Mouse (Mus musculus): ENCODE results near the gene Kcnma1. TPM values are rescaled to one million over a fixed set of nuclear protein-coding genes. Genes with fewer than 3 reads are reported as not detected.

Kcnma1 gene
- total RNA-seq, 2 experiments from 2014 or later: 26.6 to 32.2 TPM

DNA sequence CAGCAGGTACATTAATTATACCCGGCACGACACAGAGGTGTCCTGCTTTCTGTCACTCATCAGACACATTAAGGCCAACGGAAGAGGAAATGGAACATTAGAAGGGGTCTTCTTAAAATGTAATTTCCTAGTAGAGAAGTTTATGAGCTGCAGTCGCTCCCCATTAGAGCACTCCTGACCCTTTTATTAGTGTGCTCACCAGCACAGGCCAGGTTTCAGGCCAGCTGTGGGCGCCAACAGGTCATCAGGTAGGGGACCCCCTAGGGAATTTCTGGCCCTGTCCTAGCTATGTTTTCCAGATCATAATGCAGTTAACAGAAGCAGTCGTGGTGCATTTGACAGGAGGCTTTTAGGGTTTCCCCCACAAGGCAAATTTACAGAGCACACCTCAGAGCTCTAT lies 472.2 kb downstream of the Kcnma1 start:
- DNase-seq (ENCODE audit: low spot score in 2 of 2): no peak

DNA sequence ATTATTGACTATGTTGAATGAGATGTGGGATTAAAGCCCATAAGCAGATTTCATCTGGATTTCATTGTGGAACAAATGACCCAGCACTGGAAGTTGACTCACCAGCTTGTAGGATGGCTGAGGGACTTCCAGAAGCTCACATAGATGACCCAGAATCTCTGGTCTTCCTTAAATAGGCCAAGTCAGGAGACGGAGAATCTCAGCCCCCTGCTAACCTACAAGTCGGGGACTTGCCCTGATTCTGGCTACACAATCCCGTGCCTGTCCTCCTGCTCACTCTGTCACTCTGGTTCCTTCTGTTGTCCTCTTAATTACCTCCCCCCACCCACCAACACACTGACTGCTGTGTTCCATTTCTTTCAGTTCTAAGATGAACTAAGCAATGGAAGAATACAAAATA lies 474.7 kb downstream of the Kcnma1 start:
- no peak for DNase-seq (ENCODE audit: low spot score in 2 of 2)

DNA sequence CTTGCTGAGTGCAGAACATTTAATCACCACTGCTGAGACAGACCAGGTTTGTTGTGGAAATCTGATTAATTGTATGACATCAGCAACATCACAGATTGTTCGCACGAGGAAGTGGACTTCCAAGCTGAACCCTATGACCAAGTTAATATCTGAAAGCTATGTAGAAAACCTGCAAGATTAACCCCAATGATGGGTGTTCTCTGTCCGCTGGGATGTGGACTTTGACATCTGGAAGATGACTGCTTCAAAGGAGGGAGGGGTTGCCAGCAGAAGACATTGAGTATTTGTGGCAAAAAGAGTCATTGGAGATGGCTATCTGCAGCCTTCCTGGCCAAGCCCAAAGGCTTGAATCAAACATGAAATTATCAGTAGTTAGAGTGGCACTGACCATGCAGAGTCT lies 480.9 kb downstream of the Kcnma1 start:
- no peak for DNase-seq (ENCODE audit: low spot score in 2 of 2)

DNA sequence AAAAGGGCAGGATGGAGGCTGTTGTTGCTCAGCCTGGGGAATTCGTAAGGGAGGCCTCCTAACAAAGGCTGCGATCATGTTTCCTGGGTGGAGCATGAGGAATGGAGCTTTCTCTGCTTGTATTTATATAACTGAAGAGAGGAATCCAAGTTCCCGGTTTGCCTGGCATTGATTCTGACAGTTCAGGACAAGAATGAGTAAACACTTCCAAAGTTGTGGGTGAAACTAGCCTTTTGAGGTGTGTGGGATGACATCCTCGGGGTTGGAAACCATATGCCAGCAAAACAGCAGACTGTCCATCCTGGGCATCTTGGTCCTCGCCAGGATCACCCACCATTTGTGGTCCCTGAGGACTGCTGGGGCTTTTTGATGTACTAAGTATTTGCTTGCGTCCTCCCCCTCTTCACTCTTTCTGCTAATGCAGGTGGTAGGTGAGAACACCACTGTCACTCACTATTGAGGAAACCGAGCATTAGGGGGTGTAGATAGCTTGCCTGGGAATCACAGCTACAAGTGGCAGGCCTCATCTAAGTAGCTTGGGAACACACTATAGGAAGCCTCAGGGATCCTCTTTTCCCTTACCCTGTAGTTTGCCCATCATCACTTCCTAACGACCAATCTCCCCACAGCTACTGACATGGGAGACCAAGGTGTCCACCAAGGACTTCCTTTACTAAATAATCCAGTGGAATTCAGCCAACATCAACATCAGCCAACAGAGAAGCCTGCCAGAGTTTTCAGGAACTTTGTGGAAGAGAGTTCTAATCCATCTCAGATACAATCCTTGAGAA lies 482.4 kb downstream of the Kcnma1 start:
- no peak for DNase-seq (ENCODE audit: low spot score in 2 of 2)

DNA sequence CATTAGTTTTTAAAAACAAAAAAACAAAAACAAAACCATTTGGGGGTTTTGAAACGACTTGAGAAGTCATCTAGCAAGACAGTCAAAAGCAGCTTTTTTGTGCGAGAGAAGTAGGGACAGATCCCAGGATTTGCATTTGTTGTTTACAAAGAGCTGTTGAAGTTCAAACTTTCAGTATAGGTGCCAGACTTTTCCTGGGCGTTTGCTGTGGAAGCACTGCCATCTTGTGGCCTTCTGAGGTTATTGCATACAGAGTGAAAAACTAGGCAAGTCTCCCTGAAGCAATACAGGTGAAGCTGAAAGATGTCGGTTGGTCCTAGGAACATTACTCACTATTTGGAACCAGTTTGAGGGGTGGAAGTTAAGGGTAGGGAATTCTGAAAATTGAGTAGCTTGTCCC lies 484.6 kb downstream of the Kcnma1 start:
- peak in 1 of 2 experiments; percentile 46 for DNase-seq (ENCODE audit: low spot score in 2 of 2)

DNA sequence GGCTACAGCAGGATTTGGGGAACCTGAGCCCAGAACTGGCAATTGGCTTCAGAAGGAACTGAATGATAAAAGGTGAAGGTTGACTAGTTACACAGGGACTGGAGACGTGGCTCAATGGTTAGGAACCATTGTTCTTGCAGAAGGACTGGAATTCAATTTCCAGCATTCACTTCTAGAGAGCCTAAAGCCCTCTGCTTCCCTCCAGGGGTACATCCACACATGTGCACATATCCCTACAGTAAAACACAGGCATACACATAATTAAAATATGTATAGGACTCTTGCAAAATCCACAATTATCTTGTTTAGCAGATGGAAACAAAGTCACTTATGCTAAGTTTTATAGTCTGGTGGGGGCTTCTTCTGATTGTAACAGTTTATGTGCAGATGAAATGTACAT lies 485.1 kb downstream of the Kcnma1 start:
- no peak for DNase-seq (ENCODE audit: low spot score in 2 of 2)

DNA sequence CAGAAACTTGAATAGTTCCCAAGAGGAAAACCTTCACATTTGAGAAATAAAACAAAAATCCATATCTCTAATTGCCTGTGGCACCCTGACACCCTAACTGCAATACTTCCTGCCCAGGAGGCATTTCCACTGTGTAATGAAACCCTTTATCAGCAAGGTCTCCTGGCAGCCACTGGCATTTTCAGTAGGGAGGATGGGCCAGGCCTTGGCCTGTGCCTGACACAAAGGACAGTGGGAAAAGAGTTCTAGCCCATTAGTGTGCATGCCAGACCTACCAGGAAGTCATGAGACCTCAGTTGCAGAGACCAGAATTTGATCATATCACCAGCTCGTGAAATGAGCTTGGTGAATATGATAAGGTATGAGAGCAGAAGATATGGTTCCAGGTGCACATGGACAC lies 488.4 kb downstream of the Kcnma1 start:
- no peak for DNase-seq (ENCODE audit: low spot score in 2 of 2)

DNA sequence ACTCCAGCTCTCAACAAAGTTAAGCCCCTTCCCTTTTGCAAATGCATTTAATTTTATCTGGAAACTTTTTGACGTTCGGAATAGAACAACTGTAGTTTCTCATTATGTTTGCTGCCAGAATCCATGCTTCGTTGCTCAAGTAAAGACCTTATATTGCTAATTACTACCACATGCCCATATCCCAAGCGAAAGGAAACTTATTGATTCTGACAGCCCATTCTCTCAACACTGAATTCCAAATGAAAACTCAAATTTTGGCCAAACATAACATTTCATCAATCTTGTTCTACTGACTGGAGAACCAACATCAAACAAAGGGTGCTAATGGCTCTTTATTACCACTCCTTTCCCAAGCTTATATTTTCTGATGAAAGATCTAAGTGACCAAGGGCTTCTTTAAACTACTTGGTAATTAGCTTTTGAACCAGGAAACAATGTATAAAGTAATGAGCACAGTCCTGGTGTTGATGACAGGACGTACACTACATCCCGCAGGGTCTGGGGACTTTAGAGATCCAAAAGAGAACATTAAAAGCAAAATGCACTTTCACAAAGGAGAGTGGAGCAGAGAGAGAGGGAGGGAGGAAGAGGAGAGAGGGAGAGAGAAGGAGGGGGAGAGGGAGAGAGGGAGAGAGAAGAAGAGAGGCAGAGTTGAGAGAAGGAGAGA lies 490.3 kb downstream of the Kcnma1 start:
- DNase-seq (ENCODE audit: low spot score in 2 of 2): no peak

DNA sequence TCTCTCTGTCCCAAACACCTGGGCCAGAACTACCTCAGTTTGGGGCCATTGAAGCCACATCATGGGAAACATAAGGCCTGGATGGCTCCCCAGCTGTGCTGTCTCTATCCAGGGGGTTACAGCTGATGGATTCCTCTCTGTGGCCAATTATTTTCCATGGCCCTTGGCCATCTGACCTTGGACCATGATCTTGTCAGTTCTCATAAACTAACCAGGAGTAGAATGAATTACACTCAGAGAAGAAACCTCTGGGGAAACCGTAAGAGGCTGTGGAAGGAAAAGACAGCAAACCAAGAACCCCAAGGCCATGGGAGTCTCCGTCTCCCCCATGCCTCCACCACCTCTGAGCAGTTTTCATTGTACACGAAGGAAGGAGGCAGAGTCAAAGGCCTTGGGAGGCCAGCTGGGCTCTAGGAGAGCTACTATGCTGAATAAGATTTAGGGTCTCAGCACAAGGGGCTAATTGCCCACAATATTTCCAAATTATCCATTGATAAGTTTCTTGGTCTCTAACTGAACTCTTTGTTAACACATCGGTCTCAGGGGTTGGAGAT lies 491.6 kb downstream of the Kcnma1 start:
- peak in 1 of 2 experiments; percentile 19 for DNase-seq (ENCODE audit: low spot score in 2 of 2)

DNA sequence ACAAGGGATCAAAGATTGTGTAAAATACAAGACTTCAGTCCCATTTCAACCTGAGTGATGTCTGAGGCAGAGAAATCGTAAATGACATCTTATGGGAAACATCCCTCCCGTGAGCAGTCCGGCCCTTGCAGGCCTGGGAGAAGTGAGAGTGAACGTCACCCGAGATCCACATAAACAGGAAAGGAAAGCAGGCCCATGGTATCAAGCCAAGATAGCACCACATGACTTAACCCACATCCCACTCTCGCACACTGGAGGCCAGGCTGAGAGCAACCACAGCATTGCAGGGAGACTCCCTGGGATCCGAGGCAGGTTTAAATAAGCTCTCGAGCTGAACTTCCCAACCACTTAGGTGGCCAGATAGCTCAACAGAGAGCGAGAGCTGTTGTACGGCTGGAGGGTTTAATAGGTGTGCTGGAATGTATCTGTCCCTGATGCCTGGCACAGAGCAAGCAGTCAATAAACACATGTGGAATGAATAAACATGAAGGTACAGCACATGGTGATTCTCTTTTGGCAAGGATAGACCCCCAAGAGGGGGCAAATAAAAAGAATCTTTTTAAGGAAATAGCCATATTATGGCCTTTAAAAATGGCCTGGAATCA lies 493.1 kb downstream of the Kcnma1 start:
- no peak for DNase-seq (ENCODE audit: low spot score in 2 of 2)

DNA sequence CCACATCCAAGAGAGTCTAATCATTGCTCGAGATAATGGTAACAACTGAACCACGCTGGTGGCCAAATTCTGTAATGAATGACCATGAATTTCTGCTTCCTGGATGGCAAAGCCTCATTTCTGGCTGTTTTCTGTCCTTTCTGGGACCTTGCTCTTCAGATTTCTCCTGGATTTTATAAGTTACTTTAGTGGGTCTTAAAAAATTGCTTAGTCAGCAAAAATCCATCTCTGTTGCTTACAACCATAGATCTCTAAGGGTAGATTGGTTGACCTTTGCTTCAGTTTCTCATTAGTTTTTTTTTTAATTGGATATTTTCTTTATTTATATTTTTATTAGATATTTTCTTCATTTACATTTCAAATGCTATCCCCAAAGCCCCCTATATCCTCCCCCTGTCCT lies 496.9 kb downstream of the Kcnma1 start:
- no peak for DNase-seq (ENCODE audit: low spot score in 2 of 2)

DNA sequence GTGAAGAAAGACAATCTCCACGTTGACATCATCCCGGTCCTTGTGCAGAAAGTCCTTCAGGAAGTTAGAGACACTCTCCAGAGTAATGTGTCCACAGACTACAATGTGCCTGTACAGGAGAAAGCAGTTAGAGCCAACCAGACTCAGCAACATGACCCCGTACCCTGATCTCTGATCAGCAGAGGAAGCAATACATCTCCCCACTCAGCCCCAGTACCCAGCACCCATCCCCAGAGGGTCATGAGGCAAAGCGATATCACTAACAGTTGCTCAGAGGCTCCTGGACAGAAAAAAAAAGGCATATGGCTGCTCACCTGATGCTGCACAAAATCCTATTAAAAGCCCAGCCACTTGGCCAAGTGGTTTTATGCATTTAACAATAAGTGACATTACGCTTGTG lies 504.5 kb downstream of the Kcnma1 start:
- no peak for DNase-seq (ENCODE audit: low spot score in 2 of 2)

DNA sequence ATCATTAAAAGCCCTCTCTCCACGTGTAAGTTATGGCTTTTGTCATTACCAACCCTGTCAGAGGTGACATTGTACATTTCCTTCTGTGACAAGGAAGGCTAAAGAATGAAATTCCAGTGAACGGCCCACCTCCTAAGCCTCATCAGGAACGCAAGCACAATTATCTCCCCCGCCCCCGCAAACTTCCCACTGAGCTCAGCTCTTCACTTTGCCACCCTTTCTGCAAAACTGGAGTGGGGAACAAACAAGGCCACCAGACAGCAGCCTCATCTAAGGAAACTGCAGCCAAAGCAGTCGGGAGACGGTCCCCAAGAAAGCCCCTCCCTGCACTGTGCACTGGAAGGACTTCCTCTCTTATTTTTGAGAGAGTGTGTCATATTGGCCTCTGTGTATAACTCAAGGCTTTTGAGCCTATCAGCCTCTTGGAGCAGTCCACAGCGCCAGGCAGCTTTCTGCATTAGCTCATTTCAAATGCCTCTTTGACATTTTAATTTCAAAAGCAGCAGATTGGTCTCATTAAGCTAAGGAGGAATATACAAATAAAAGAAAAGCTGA lies 512.0 kb downstream of the Kcnma1 start:
- DNase-seq (ENCODE audit: low spot score in 2 of 2): no peak

DNA sequence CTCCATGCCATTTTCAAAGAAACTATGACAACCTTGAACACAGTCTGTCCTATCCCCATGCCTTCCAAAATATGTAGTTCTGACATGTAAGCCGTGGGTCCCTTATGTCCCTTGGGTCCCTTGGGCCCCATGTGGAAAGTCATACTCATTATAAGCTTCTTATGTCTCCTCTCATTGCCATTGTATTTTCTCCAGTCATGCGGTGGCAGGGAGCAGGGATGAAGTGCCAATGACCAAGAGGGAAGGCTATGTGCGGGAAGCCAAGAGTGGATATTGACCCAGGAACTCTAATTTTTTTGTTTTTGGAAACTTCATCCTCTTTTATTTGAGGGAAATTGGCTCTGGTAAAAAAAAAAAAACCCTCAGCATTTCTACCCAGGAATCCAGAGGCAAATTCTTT lies 517.5 kb downstream of the Kcnma1 start:
- no peak for DNase-seq (ENCODE audit: low spot score in 2 of 2)

DNA sequence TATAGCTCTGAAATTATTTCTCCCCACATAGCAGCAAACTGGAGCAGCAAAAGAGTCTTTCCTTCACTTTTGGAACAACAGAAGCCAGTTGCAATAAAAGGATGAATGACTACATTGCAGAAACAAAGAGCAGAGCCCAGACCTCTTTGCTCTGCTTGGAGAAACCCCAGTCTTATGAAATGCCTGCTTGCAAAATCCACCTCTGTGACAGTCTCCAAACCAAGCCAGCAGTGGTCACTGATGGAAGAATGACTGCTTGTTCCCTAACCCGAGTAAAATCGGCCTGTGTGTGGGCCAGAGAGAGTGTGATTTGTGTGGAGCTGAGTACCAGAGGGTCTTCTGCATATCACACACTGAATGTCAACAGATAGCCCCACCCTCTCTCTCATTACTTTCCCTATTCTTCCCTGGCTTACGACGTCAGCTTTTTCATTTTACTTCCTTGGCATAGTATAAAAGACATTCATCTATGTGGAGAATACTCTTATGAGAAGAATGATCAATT lies 518.0 kb downstream of the Kcnma1 start:
- no peak for DNase-seq (ENCODE audit: low spot score in 2 of 2)

DNA sequence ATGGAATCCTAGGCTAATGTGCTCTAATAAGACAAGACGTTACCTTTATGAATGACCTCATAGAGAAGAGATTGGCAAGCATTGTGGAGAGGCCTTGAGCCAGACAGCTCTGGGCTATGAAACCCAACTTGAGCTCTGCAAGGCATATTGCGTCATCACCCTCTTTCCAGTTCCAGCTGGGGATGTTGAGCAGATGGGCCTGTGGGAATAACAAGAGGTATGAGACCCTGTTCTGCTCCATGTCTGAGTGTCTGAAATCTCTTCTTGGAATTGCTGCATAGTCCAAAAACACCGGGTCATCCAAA lies 519.8 kb downstream of the Kcnma1 start:
- DNase-seq (ENCODE audit: low spot score in 2 of 2): peak in 1 of 2 experiments; percentile 19

DNA sequence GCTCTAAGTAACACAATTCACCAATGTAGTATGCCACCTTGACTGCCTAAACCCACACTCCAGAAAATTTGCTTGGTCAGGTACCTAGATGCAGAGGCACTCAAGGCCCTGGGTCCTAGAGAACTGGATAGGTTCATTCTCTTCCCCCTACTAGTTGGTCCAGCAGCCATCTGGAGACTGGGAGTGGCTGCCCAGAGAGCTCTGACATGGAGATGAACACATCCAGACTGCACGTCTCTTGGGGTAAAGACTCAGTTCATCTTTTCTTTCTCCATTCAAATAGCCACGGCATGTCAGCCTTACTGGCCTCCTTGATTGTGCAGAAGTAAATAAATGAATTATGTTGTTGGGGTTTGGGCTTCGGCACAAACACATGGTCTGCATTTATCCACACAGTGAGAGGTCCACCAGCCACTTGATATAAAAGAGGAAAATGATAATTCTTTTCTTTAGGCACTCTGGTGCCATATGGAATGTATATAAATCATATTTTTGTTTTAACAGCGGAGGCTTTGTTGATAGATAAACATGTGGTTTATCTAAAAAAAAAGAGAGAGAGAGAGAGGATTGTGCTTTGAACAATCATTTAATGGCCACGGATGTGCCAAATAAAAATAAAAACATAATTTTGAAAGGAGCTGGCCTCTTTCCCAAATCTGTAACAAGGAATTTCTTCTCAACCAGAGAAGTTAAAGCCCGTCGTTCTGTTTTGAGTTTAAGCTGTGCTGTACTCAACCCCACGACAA lies 520.4 kb downstream of the Kcnma1 start:
- DNase-seq (ENCODE audit: low spot score in 2 of 2): no peak

DNA sequence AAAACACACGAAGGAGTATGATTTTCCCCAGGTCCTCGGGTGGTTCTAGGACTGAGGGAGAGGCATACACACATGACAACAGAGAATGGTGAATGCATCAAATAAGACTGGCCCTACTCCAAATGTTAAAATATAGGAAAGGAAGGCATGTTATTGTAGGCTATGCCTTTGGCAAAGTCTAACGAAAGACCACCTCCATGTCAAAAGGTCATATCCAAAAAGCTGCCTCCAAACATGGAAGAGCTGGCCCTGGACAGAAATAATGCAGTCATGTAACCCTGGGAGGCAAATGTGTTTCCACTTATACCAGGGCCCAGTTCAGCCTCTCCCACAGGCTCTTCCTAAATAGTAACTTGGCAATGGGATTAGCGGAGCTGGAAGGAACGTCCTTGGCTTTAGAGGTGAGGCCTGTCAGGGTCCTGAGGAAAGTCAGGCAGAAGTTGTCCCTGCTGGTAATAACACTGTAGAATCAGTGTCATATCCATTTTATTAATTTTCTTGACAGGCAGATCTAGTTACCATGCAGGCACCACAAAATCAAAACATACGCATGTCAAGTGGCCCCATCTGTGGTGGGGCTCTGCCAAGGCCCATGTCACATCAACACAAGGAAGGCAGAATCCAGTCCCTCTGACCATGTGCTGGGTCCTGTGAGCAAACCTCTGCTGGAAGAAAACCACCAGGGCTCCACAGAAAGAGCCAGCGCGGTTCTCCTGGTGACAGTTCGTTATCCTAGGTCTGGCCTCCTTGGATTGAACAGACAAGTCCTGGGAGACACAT lies 521.5 kb downstream of the Kcnma1 start:
- DNase-seq (ENCODE audit: low spot score in 2 of 2): no peak

DNA sequence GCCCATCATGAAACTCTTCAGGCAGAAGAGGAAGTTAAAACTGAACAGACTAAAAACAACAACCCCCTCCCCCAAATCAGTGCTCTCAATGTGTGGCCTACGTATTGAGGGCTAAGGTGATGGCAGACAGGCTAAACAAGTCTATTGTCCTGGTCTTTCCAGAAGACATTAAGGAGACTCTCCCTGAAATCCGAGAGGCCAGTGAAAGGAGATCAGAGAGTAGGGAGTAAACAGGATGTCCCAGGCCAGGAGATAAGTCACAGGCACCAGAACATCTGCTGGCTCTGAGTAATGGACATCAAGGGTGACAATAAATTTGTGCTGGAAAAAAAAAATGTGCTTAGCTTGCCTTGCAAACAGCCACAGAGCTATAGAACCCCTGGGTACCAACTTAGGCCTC lies 522.9 kb downstream of the Kcnma1 start:
- DNase-seq (ENCODE audit: low spot score in 2 of 2): no peak

DNA sequence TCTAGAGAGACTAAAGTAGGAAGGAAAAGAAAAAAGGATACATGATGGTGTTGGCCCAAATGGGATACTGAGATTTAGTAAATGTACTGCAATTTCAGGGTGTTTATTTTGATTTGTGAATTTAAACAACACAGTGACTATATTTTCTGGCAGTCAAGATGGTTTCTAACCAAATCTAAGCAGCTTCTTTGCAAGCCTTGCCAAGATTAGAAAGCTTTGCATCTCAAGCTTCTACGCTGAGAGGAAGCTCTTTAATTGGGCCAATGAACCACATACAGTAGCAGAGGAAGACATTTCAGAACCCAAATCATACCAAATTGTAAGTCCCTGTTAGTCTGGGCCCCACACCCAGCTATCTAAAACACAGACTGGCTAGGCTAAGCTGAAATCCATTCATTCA lies 527.6 kb downstream of the Kcnma1 start:
- DNase-seq (ENCODE audit: low spot score in 2 of 2): no peak
